Mouse (Mus musculus) ovary, adult 10 weeks (tissue): ENCODE results near the gene Mrgpra9. TPM values are rescaled to one million over a fixed set of nuclear protein-coding genes. Genes with fewer than 3 reads are reported as not detected.

Experiments
- polyA plus RNA-seq: library from polyadenylated mRNA; stranded (reverse); fragments of 350-450 nt; fragmentation: Illumina TruSeq; extraction: RNeasy Lipid Tissue Mini Kit (QIAGEN cat#74804); gene quantifications from one replicate; pipeline ENCODE4 v1.2.3, GENCODE M21; 2014

The Mrgpra9 gene
- polyA plus RNA-seq, result not detected

DNA sequence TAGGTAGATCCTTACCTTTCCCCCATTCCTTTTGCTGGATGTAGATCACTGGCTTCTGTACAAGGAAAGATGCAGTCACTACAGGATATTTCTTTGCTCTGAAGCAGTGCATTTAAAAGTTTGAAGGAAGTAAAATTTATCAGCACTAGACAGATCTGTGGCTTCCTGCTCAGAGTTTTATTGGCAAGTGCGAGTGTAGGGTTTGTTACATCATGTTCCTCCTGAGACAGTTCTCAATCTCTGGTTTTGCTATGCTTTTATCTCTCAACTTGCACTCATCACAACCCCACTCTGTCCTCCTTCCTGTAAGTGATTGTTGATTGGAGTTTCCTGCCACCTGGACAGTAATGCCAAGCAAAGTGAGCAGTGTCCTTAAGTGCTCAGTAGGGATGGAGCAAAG is at the start of gene Mrgpra9:
Gene Mrgpra9, minus strand, starts transcription at position 79 of the 400 bp plus-strand sequence.

DNA sequence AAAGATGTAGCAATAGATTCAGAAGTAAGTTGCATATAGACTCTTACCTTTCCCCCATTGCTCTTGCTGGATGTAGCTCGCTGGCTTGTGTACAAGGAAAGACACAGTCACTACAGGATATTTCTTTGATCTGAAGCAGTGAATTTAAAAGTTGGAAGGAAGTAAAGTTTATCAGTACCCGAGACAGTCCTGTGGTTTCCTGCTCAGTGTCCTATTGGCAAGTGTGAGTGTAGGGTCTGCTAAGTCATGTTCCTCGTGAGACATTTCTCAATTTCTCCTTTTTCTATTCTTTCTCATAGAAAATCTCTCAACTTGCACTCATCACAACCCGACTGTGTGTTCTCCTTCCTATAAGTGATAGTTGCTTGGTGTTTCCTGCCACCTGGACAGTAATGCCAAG is 47.8 kb downstream of the Mrgpra9 start, which contains the start of gene Mrgpra6:
Gene Mrgpra6, minus strand, starts transcription at position 91 of the 400 bp plus-strand sequence.

Other genes starting within 250 kb of the Mrgpra9 start
- gene Spty2d1, start 244.4 kb downstream of the Mrgpra9 start, polyA plus RNA-seq, result 73.8 TPM
- gene Tmem86a, start 202.2 kb downstream of the Mrgpra9 start, polyA plus RNA-seq, result 16.7 TPM
- 0.54 TPM for gene Ptpn5, start 119.2 kb downstream of the Mrgpra9 start, polyA plus RNA-seq
- not detected for gene Mrgpra6, start 47.9 kb downstream of the Mrgpra9 start, polyA plus RNA-seq
- gene Mrgpra1, start 101.4 kb upstream of the Mrgpra9 start, polyA plus RNA-seq, result not detected
- gene Mrgpra2a, start 199.3 kb upstream of the Mrgpra9 start, polyA plus RNA-seq, result not detected